Mouse (Mus musculus): ENCODE data around the gene C3. TPM values are rescaled to one million over a fixed set of nuclear protein-coding genes. Genes with fewer than 3 reads are reported as not detected.
A peak's percentile ranks its signal among the peaks of the same experiment; 100 is the strongest.

Gene C3
- total RNA-seq, 2 experiments from 2014 or later: 2.5 to 26.2 TPM

- DNase-seq: peak; percentile 62
Measured at GRCm38 (mm10) chr17:57166800-57167791, 60.8 kb downstream of the C3 start.

Small RNA genes lying within 50 kb of the gene (microRNA-seq; reads per million reads assigned to microRNA genes)
- gene Mir6978 (ENCODE audit: borderline replicate concordance in 2 of 2): 0 reads per million in 2 experiments

Other genes with a start within 250 kb of the C3 start
- gene Acer1, start 246.0 kb downstream of the C3 start, total RNA-seq (2021): not detected
- 10 to 100 TPM; 29.8 to 31.3 TPM for gene Clpp, start 237.8 kb downstream of the C3 start, total RNA-seq (2021)
- gene Alkbh7, start 230.8 kb downstream of the C3 start, total RNA-seq (2021): 10 to 100 TPM; 24.4 to 28.3 TPM
- gene Pspn, start 228.1 kb downstream of the C3 start, total RNA-seq (2021): not detected
- 10 to 100 TPM; 16.1 to 18.7 TPM for gene Gtf2f1, start 216.8 kb downstream of the C3 start, total RNA-seq (2021)
- gene Gm17949, start 216.7 kb downstream of the C3 start, total RNA-seq (2021): not detected
- gene Khsrp, start 196.6 kb downstream of the C3 start, total RNA-seq (2021): 10 to 100 TPM; 23.4 to 24.1 TPM
- gene Slc25a41, start 186.5 kb downstream of the C3 start, total RNA-seq (2021): not detected
- under 1 TPM; 0.77 to 0.99 TPM for gene Crb3, start 169.0 kb downstream of the C3 start, total RNA-seq (2021)
- gene Slc25a23, start 168.3 kb downstream of the C3 start, total RNA-seq (2021): 10 to 100 TPM; 35.8 to 48.9 TPM
- gene Dennd1c, start 149.6 kb downstream of the C3 start, total RNA-seq (2021): 1 to 10 TPM in 1 of 2 experiments, under 1 TPM in 1; 0.31 to 1.2 TPM
- gene Tubb4a, start 140.4 kb downstream of the C3 start, total RNA-seq (2021): 1 to 10 TPM; 1.1 to 1.3 TPM
- gene Tnfsf9, start 122.8 kb downstream of the C3 start, total RNA-seq (2021): under 1 TPM; 0.27 to 0.41 TPM
- not detected for gene Cd70, start 78.4 kb downstream of the C3 start, total RNA-seq (2021)
- not detected for gene Tnfsf14, start 34.0 kb downstream of the C3 start, total RNA-seq (2021)
- 10 to 100 TPM; 20.7 to 22.7 TPM for gene Gpr108, start 20.3 kb upstream of the C3 start, total RNA-seq (2021)
- gene Trip10, start 21.3 kb upstream of the C3 start, total RNA-seq (2021): 100 to 1,000 TPM; 132 to 134 TPM
- gene Vav1, start 51.0 kb upstream of the C3 start, total RNA-seq (2021): under 1 TPM; 0.33 to 0.56 TPM
- gene Adgre1, start 130.6 kb upstream of the C3 start, total RNA-seq (2021): 1 to 10 TPM; 1.8 to 2.8 TPM